Mouse (Mus musculus) thymus, postnatal 14 days (tissue): ENCODE results near the gene Dynll1.
A peak's percentile ranks its signal among the peaks of the same experiment; 100 is the strongest.

Source experiments
- DNase-seq: peaks from one replicate; pipeline ENCODE4 v3.0.0; 2021

Gene Dynll1

GRCm38 (mm10) chr5:115300792-115301614 is at the start of gene Dynll1:
Gene Dynll1, minus strand, starts transcription at chr5:115300999.
- DNase-seq: peak; percentile 99

- no peak for DNase-seq
These were observed 48.4 kb upstream of the Dynll1 start for GRCm38 (mm10) chr5:115349225-115349555.

- peak; percentile 99 for DNase-seq
These were observed 47.9 kb upstream of the Dynll1 start, which contains the start of gene Cox6a1 for GRCm38 (mm10) chr5:115348546-115349224. Gene Cox6a1, minus strand, starts transcription at chr5:115348981.

GRCm38 (mm10) chr5:115347564-115347963 is 46.8 kb upstream of the Dynll1 start:
- DNase-seq: peak; percentile 89

GRCm38 (mm10) chr5:115341314-115342165 is 40.7 kb upstream of the Dynll1 start:
- DNase-seq: no peak

- peak; percentile 89 for DNase-seq
These were observed 39.9 kb upstream of the Dynll1 start, which contains the start of the genes Gatc and Triap1 for GRCm38 (mm10) chr5:115340577-115341313. Gene Gatc, minus strand, starts transcription at chr5:115341178. Gene Triap1, plus strand, starts transcription at chr5:115341225.

- no peak for DNase-seq
These were observed 39.2 kb upstream of the Dynll1 start for GRCm38 (mm10) chr5:115340007-115340406.

GRCm38 (mm10) chr5:115333626-115334025 is 32.8 kb upstream of the Dynll1 start:
- DNase-seq: no peak

GRCm38 (mm10) chr5:115330955-115331354 is 30.2 kb upstream of the Dynll1 start:
- DNase-seq: no peak

GRCm38 (mm10) chr5:115327610-115328548 is 27.1 kb upstream of the Dynll1 start:
- DNase-seq: peak; percentile 71

- DNase-seq: peak; percentile 98
These were observed 26.2 kb upstream of the Dynll1 start, which contains the start of gene Srsf9 for GRCm38 (mm10) chr5:115326875-115327609. Gene Srsf9, plus strand, starts transcription at chr5:115327177.

- DNase-seq: no peak
These were observed 25.5 kb upstream of the Dynll1 start for GRCm38 (mm10) chr5:115326256-115326831.

- peak; percentile 59 for DNase-seq
These were observed 18.5 kb upstream of the Dynll1 start for GRCm38 (mm10) chr5:115319004-115319940.

GRCm38 (mm10) chr5:115317645-115318328 is 17.0 kb upstream of the Dynll1 start:
- peak; percentile 72 for DNase-seq

- no peak for DNase-seq
These were observed 16.3 kb upstream of the Dynll1 start for GRCm38 (mm10) chr5:115316968-115317644.

GRCm38 (mm10) chr5:115313668-115313943 is 12.8 kb upstream of the Dynll1 start:
- no peak for DNase-seq

- no peak for DNase-seq
These were observed 12.2 kb upstream of the Dynll1 start for GRCm38 (mm10) chr5:115312816-115313667.
